Mouse (Mus musculus): ENCODE results near the gene Mrm3. TPM values are rescaled to one million over a fixed set of nuclear protein-coding genes. Genes with fewer than 3 reads are reported as not detected.

The Mrm3 gene
- polyA plus RNA-seq, 1 experiment from 2014 or later: 19.5 TPM

DNA sequence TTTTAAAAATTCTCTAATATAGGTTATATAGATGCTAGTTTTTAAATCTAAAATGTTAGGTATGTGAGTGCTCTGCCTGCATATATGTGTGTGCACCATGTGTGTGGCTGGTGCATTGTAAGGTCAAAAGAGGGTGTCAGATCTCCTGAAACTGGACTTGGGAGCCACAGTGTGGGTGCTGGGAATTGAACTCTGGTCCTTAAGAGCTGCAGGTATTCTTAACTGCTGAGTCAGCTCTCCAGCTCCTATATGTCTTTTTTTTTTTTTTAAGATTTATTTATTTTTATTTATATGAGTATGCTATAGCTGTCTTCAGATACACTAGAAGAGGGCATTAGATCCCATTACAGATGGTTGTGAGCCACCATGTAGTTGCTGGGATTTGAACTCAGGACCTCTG lies 2.9 kb downstream of the Mrm3 start:
- DNase-seq (ENCODE audit: low spot score, missing footprints): no peak
- Histone ChIP-seq H3K27ac (ENCODE audit: low read depth, low read length) (no peak overlapping the region), H3K27me3 (ENCODE audit: control insufficient read depth, insufficient read depth, low read length) (no peaks in the 10 kb centered on the region), H3K4me1 (ENCODE audit: control insufficient read depth, insufficient read depth, low read length) (peaks cover 10% of the 10 kb centered on the region), H3K9me3 (ENCODE audit: control insufficient read depth, low read length) (no peaks in the 10 kb centered on the region), H3K36me3 (ENCODE audit: control insufficient read depth, insufficient read depth, low read length) (peaks cover 3% of the 10 kb centered on the region; the same call in 1 of the 2 replicates), H3K4me3 (ENCODE audit: low read depth, low read length) (no peak overlapping the region), H3K9ac (ENCODE audit: low read length) (no peak overlapping the region), H3K4me2 (no peak overlapping the region)
- no peak for ATAC-seq (ENCODE audit: low FRiP score)

GRCm38 (mm10) chr11:76247239-76247638 lies 3.7 kb downstream of the Mrm3 start:
- Histone ChIP-seq H3K27me3 (ENCODE audit: control insufficient read depth, insufficient read depth, low read length) (no peaks in the 10 kb centered on the region), H3K9me3 (ENCODE audit: control insufficient read depth, low read length) (no peaks in the 10 kb centered on the region), H3K27ac (ENCODE audit: low read depth, low read length) (no peak overlapping the region), H3K4me1 (ENCODE audit: control insufficient read depth, insufficient read depth, low read length) (peaks cover 10% of the 10 kb centered on the region), H3K9ac (ENCODE audit: low read length) (no peak overlapping the region), H3K36me3 (ENCODE audit: control insufficient read depth, insufficient read depth, low read length) (peaks cover 3% of the 10 kb centered on the region; the same call in 1 of the 2 replicates), H3K4me2 (no peak overlapping the region), H3K4me3 (ENCODE audit: low read depth, low read length) (no peak overlapping the region)
- 42% methylated on average over 2 of the region's 2 CpGs for WGBS
- ATAC-seq (ENCODE audit: low FRiP score): no peak
- DNase-seq (ENCODE audit: low spot score, missing footprints): no peak

DNA sequence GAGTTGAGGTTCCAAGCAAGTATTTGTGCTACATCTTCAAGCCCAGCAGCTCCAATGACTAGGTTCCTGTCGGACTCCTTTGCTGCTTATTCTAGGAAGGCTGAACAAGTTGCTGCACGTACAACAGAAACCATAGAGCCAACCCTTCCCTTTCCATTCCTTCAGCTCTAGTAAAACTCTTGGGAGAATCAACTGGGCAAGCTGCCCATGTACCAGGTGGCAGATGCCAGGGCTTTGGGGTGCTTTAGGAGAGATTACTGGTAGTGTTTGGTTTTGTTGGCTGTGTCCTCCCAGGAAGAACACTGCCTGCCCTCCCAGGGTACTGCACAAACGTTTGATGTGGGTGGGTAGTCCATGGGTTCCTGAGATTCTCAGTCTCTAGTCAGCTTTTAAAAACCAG lies 8.5 kb downstream of the Mrm3 start:
- Histone ChIP-seq H3K4me1 (ENCODE audit: control insufficient read depth, insufficient read depth, low read length) (peaks cover 7% of the 10 kb centered on the region), H3K4me2 (no peak overlapping the region), H3K9ac (ENCODE audit: low read length) (no peak overlapping the region), H3K27me3 (ENCODE audit: control insufficient read depth, insufficient read depth, low read length) (no peaks in the 10 kb centered on the region), H3K9me3 (ENCODE audit: control insufficient read depth, low read length) (no peaks in the 10 kb centered on the region), H3K36me3 (ENCODE audit: control insufficient read depth, insufficient read depth, low read length) (peaks cover 3% of the 10 kb centered on the region; the same call in 1 of the 2 replicates), H3K4me3 (ENCODE audit: low read depth, low read length) (no peak overlapping the region), H3K27ac (ENCODE audit: low read depth, low read length) (no peak overlapping the region)
- ATAC-seq (ENCODE audit: low FRiP score) (no peak), DNase-seq (ENCODE audit: low spot score, missing footprints) (no peak)
- 68% methylated on average over 3 of the region's 3 CpGs for WGBS

DNA sequence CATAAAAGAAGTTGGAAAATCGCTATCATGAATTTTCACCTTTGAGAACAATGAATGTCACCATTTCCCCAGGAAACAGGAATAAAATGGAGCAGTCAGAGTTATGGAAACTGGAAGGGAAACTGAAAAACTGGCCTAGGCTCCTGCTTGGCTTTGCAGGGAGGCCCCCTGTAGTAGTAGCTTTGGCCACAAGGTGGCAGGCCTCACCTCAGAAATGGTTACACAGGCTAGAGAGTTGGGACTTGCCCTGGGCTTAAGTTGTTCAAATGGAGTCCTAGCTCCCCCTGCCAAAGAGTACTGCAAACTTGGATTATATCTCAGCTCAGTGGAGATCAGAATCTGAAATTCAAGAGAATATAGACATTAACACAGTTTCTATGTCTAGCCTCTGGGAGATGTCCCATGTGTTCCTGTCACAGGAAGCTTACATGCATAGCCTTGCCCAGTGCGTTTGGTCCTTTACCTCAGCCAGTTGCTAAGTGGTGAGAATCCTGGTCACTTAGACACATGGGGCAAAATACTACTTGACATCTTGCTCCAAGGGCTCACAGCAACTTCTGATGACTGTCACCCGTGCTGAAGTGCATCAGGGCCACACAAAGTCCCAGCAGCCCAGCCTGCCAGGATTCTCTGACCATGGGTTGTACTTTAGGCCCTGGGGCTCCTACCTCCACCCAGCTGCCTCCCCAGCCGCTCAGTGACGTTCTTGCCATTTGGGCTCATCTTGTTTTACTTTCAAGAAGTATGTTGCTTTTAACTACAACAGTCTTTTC lies 9.8 kb downstream of the Mrm3 start:
- peaks cover 7% of the 10 kb centered on the region for H3K4me1 ChIP-seq (ENCODE audit: control insufficient read depth, insufficient read depth, low read length)
- H3K9me3 ChIP-seq (ENCODE audit: control insufficient read depth, low read length): no peaks in the 10 kb centered on the region
- H3K36me3 ChIP-seq (ENCODE audit: control insufficient read depth, insufficient read depth, low read length): peaks cover 3% of the 10 kb centered on the region; the same call in 1 of the 2 replicates
- H3K27me3 ChIP-seq (ENCODE audit: control insufficient read depth, insufficient read depth, low read length): no peaks in the 10 kb centered on the region
- WGBS: 52% methylated on average over 5 of the region's 5 CpGs
- H3K4me3 ChIP-seq (ENCODE audit: low read depth, low read length): no peak overlapping the region
- H3K27ac ChIP-seq (ENCODE audit: low read depth, low read length): peak overlapping the region; percentile 44
- DNase-seq (ENCODE audit: low spot score, missing footprints) (peak; percentile 98), ATAC-seq (ENCODE audit: low FRiP score) (peak; percentile 76)
- peak overlapping the region; percentile 5; the same call in 1 of the 2 replicates for H3K9ac ChIP-seq (ENCODE audit: low read length)
- H3K4me2 ChIP-seq: no peak overlapping the region

- 84% methylated on average over 4 of the region's 4 CpGs for WGBS
- Histone ChIP-seq H3K4me1 (ENCODE audit: control insufficient read depth, insufficient read depth, low read length) (peaks cover 9% of the 10 kb centered on the region), H3K27ac (ENCODE audit: low read depth, low read length) (peak overlapping the region; percentile 44), H3K27me3 (ENCODE audit: control insufficient read depth, insufficient read depth, low read length) (no peaks in the 10 kb centered on the region), H3K36me3 (ENCODE audit: control insufficient read depth, insufficient read depth, low read length) (peaks cover 3% of the 10 kb centered on the region; the same call in 1 of the 2 replicates), H3K9me3 (ENCODE audit: control insufficient read depth, low read length) (no peaks in the 10 kb centered on the region), H3K4me2 (no peak overlapping the region), H3K9ac (ENCODE audit: low read length) (no peak overlapping the region), H3K4me3 (ENCODE audit: low read depth, low read length) (no peak overlapping the region)
- ATAC-seq (ENCODE audit: low FRiP score) (no peak), DNase-seq (ENCODE audit: low spot score, missing footprints) (peak; percentile 82)
Measured at GRCm38 (mm10) chr11:76253918-76254264, 10.4 kb downstream of the Mrm3 start.

- DNase-seq (ENCODE audit: low spot score, missing footprints): no peak
- ATAC-seq (ENCODE audit: low FRiP score): no peak
- H3K36me3 ChIP-seq (ENCODE audit: control insufficient read depth, insufficient read depth, low read length): peaks cover 3% of the 10 kb centered on the region; the same call in 1 of the 2 replicates
- no peaks in the 10 kb centered on the region for H3K9me3 ChIP-seq (ENCODE audit: control insufficient read depth, low read length)
- H3K4me2 ChIP-seq: no peak overlapping the region
- H3K27me3 ChIP-seq (ENCODE audit: control insufficient read depth, insufficient read depth, low read length): no peaks in the 10 kb centered on the region
- WGBS: 81% methylated on average over 4 of the region's 4 CpGs
- no peak overlapping the region for H3K9ac ChIP-seq (ENCODE audit: low read length)
- no peak overlapping the region for H3K4me3 ChIP-seq (ENCODE audit: low read depth, low read length)
- H3K27ac ChIP-seq (ENCODE audit: low read depth, low read length): no peak overlapping the region
- H3K4me1 ChIP-seq (ENCODE audit: control insufficient read depth, insufficient read depth, low read length): peaks cover 22% of the 10 kb centered on the region
Measured at GRCm38 (mm10) chr11:76255431-76256001, 12.0 kb downstream of the Mrm3 start.

- Histone ChIP-seq H3K36me3 (ENCODE audit: control insufficient read depth, insufficient read depth, low read length) (no peaks in the 10 kb centered on the region; the same call in 1 of the 2 replicates), H3K9me3 (ENCODE audit: control insufficient read depth, low read length) (no peaks in the 10 kb centered on the region), H3K27me3 (ENCODE audit: control insufficient read depth, insufficient read depth, low read length) (no peaks in the 10 kb centered on the region), H3K27ac (ENCODE audit: low read depth, low read length) (no peak overlapping the region), H3K9ac (ENCODE audit: low read length) (no peak overlapping the region; the same call in 1 of the 2 replicates), H3K4me3 (ENCODE audit: low read depth, low read length) (no peak overlapping the region), H3K4me1 (ENCODE audit: control insufficient read depth, insufficient read depth, low read length) (peaks cover 28% of the 10 kb centered on the region), H3K4me2 (no peak overlapping the region)
- DNase-seq (ENCODE audit: low spot score, missing footprints) (no peak), ATAC-seq (ENCODE audit: low FRiP score) (no peak)
- WGBS: 64% methylated on average over 5 of the region's 5 CpGs
Measured at GRCm38 (mm10) chr11:76256129-76256528, 12.6 kb downstream of the Mrm3 start.

- no peaks in the 10 kb centered on the region for H3K9me3 ChIP-seq (ENCODE audit: control insufficient read depth, low read length)
- no peak for DNase-seq (ENCODE audit: low spot score, missing footprints)
- H3K4me1 ChIP-seq (ENCODE audit: control insufficient read depth, insufficient read depth, low read length): peaks cover 40% of the 10 kb centered on the region
- no peak overlapping the region for H3K4me2 ChIP-seq
- H3K27ac ChIP-seq (ENCODE audit: low read depth, low read length): no peak overlapping the region
- no peak overlapping the region for H3K9ac ChIP-seq (ENCODE audit: low read length)
- ATAC-seq (ENCODE audit: low FRiP score): no peak
- no peak overlapping the region for H3K4me3 ChIP-seq (ENCODE audit: low read depth, low read length)
- WGBS: 79% methylated on average over 4 of the region's 4 CpGs
- no peaks in the 10 kb centered on the region for H3K27me3 ChIP-seq (ENCODE audit: control insufficient read depth, insufficient read depth, low read length)
- no peaks in the 10 kb centered on the region for H3K36me3 ChIP-seq (ENCODE audit: control insufficient read depth, insufficient read depth, low read length)
Measured at GRCm38 (mm10) chr11:76257386-76257785, 13.9 kb downstream of the Mrm3 start.

GRCm38 (mm10) chr11:76258511-76258910 lies 15.0 kb downstream of the Mrm3 start:
- Histone ChIP-seq H3K4me2 (no peak overlapping the region), H3K4me3 (ENCODE audit: low read depth, low read length) (no peak overlapping the region), H3K4me1 (ENCODE audit: control insufficient read depth, insufficient read depth, low read length) (peaks cover 51% of the 10 kb centered on the region), H3K27me3 (ENCODE audit: control insufficient read depth, insufficient read depth, low read length) (no peaks in the 10 kb centered on the region), H3K9ac (ENCODE audit: low read length) (no peak overlapping the region), H3K9me3 (ENCODE audit: control insufficient read depth, low read length) (no peaks in the 10 kb centered on the region), H3K36me3 (ENCODE audit: control insufficient read depth, insufficient read depth, low read length) (no peaks in the 10 kb centered on the region), H3K27ac (ENCODE audit: low read depth, low read length) (no peak overlapping the region; the same call in 1 of the 2 replicates)
- ATAC-seq (ENCODE audit: low FRiP score): no peak
- 87% methylated on average over 6 of the region's 6 CpGs for WGBS
- DNase-seq (ENCODE audit: low spot score, missing footprints): no peak
